Mouse (Mus musculus) megakaryocyte, embryonic 14.5 days (primary cell): ENCODE measurements around the gene Slf1. TPM values are rescaled to one million over a fixed set of nuclear protein-coding genes. Genes with fewer than 3 reads are reported as not detected.

Experiments
- H3K27me3 ChIP-seq: replicated peaks from 2 replicates; pipeline ENCODE3; 2012; ENCODE audit warnings: inconsistent platforms
- H3K36me3 ChIP-seq: replicated peaks from 2 replicates; pipeline ENCODE3; 2012; ENCODE audit warnings: low read length, inconsistent platforms, mixed read lengths
- H3K4me1 ChIP-seq: 2 replicates; pipeline ENCODE4 v1.6.1; 2012; ENCODE audit warnings: inconsistent platforms
- H3K4me3 ChIP-seq: replicated peaks from 2 replicates; pipeline ENCODE3; 2012; ENCODE audit warnings: moderate library complexity, mild to moderate bottlenecking, inconsistent platforms
- H3K9me3 ChIP-seq: 2 replicates; pipeline ENCODE4 v1.6.1; 2012; ENCODE audit warnings: inconsistent platforms
- FLI1 ChIP-seq: IDR thresholded peaks from 2 replicates; pipeline ENCODE4 v1.6.1; 2012; ENCODE audit warnings: low read length, inconsistent platforms, mixed read lengths
- GATA1 ChIP-seq: IDR thresholded peaks from 3 replicates; pipeline ENCODE4 v1.6.1; 2012; ENCODE audit warnings: mixed read lengths, low read length, inconsistent platforms, borderline replicate concordance
- polyA plus RNA-seq: library from polyadenylated mRNA; stranded (reverse); fragments of >175 nt; gene quantifications from 2 replicates; pipeline ENCODE4 v1.2.3, GENCODE M21; 2012; ENCODE audit warnings: low replicate concordance; ENCODE audit not compliant: insufficient read depth

The Slf1 gene
- polyA plus RNA-seq, 1 experiment = 0.64 TPM

DNA sequence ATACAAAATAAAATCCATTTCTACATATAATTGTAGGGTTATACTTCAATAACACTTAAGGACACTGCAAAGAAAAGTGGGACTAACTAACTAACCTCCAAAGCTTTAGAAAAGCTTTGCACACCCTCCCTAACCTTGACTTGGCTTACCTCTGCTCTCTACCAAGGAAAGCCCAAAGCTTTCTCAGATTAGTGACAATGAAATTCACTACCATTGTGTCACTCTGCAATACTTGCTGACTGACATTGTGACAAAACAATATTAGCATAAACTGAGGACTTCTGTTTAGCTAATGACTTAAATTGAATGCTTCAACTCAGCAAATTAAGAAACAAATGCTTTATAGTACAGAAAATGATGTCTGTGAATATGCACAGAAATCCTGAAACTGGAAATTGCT, 63.2 kb downstream of the Slf1 start:
- H3K27me3 ChIP-seq = no peaks in the 10 kb centered on the region
- no peak overlapping the region for H3K4me3 ChIP-seq
- H3K9me3 ChIP-seq = peaks cover 2% of the 10 kb centered on the region
- TF ChIP-seq FLI1 (no peak), GATA1 (no peak)
- no peaks in the 10 kb centered on the region; the same call in 1 of the 2 replicates for H3K4me1 ChIP-seq
- peaks cover 31% of the 10 kb centered on the region for H3K36me3 ChIP-seq

DNA sequence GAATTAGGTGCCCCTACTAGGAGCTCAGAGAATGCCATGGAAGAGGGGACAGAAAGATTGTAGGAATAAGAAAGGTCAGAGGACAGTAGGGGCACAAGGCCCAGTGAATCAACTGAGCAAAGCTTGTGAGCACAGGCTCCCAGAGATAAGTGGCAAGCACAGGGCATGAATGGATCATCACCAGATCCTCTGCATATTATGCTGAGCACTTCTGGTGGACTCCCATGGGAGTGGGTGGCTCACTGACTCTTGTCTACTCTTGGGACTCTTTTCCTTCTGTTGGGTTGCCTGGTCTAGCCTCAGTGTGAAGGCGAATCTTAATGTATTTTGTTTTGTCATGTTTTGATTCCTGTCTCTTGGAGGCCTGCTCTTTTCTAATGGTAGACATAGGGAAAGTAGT, 66.4 kb downstream of the Slf1 start:
- Histone ChIP-seq H3K9me3 (no peaks in the 10 kb centered on the region), H3K27me3 (no peaks in the 10 kb centered on the region), H3K4me1 (no peaks in the 10 kb centered on the region), H3K4me3 (no peak overlapping the region), H3K36me3 (peaks cover 25% of the 10 kb centered on the region)
- no peak for TF ChIP-seq FLI1
- no peak for TF ChIP-seq GATA1

DNA sequence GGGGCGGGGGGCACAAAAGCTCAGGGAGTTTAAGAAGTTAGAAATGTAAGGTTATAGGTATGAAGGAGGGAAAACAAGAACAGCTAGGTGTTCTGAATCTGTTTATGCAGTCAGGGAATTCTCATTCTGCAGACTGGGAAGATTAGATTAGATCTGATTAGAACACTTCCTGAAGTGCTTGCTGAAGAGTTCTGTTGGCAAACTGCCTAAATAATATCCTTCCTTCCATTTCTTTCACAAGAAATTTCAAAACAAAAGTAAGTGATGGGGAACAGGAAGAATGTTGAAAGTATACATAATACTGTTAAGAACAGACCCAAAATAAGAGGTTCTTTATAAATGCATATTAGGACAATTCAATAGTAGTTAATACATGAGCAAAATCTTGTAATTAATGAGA, 72.1 kb downstream of the Slf1 start:
- H3K4me3 ChIP-seq = no peak overlapping the region
- no peaks in the 10 kb centered on the region for H3K9me3 ChIP-seq
- no peaks in the 10 kb centered on the region for H3K4me1 ChIP-seq
- TF ChIP-seq GATA1 (no peak), FLI1 (no peak)
- H3K27me3 ChIP-seq = no peaks in the 10 kb centered on the region
- H3K36me3 ChIP-seq = peaks cover 14% of the 10 kb centered on the region

DNA sequence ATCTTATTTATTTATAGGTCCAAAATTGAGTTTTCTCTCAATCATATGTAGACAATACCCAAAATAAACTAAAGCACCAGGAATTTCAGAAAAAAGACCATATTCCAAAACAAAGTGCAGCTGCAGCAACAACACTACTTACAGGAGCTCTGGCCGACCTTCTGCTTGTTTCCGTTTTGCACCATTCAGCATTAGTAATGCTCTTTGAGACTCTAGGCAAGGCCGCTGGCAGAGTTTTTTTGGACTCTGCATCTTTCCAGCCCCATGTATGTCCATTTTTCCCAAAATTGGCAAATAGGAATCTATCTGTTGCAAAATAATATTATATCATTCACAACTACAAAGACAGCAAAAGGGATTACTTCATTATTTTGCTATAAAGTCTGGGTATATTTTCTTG, 85.5 kb downstream of the Slf1 start:
- Histone ChIP-seq H3K27me3 (no peaks in the 10 kb centered on the region), H3K36me3 (peaks cover 30% of the 10 kb centered on the region), H3K9me3 (no peaks in the 10 kb centered on the region), H3K4me1 (no peaks in the 10 kb centered on the region; the same call in 1 of the 2 replicates), H3K4me3 (no peak overlapping the region)
- no peak for TF ChIP-seq GATA1

DNA sequence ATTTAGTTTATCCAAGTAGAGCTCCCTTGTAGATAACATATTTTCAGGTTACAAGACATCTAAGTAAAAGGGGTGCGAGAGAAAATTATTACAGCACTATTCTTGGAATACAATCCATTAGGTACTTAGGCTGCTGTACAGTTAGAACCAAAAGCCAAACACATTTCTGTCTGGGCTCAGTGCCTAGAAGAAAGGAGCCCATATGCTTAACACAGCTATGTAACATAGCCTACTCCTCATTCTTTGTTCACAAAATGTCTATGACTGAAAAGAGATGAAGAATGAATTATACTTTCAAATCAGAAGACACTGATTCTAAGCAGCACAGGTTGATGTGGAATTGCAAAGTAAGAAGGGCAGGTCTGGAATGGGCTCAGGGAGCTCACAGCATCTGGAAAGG, 86.8 kb downstream of the Slf1 start:
- Histone ChIP-seq H3K4me3 (no peak overlapping the region), H3K27me3 (no peaks in the 10 kb centered on the region), H3K4me1 (no peaks in the 10 kb centered on the region; the same call in 1 of the 2 replicates), H3K9me3 (no peaks in the 10 kb centered on the region), H3K36me3 (peaks cover 30% of the 10 kb centered on the region)
- TF ChIP-seq GATA1 (no peak), FLI1 (no peak)

DNA sequence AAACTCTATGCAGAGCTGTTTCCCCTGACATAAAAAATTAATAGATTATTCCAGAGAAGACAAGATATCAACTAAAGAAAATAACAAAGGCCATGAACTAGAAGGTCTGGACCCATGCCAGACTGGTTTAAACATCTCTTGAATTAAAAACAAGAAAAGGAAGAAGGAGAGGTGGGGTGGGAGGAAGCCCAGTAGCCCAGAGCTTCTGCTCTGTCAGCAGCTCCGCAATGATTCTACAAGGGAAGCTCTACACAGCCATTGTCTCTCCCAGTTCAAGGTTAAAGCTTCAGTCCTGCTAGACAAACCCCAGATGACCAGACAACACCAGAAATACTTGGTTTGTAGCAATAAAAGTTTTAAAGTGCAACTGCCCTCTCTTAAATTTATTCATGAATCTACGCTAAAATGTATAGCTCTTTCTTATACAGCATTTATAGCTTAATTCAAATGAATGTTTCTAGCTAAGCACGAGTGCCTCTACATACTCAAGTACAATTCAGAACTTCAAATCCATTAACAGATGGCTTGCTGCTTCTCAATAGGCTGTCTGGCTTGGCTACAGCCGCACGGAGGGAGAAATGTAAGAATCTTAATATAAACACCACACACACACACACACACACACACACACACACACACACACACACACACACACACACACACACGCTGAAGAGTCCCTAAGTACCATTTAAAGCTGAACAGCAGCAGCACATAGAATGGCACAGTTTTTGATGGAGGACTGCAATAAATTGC, 87.9 kb downstream of the Slf1 start:
- no peak overlapping the region for H3K4me3 ChIP-seq
- H3K27me3 ChIP-seq = no peaks in the 10 kb centered on the region
- no peaks in the 10 kb centered on the region; the same call in 1 of the 2 replicates for H3K4me1 ChIP-seq
- no peaks in the 10 kb centered on the region for H3K9me3 ChIP-seq
- no peak for TF ChIP-seq FLI1
- no peak for TF ChIP-seq GATA1
- H3K36me3 ChIP-seq = peaks cover 31% of the 10 kb centered on the region

DNA sequence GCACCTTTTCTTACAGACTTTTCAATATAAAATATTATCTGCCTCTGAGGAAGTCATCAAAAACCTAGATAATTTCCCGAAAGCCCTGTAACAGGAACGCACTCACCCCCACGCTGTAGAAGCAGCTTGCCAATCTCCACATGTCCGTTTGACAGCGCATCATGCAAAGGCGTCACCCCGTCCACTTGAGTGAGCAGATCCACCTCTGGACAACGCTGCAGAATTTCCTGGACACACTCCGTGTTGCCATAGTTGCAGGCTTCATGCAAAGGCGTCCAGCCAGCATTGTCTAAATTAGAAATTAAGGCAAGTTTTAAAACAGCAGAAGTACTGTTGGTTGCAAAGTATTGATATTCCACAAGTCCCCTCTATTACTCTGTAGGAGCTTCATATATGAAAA, 88.9 kb downstream of the Slf1 start:
- no peaks in the 10 kb centered on the region for H3K27me3 ChIP-seq
- H3K36me3 ChIP-seq = peaks cover 26% of the 10 kb centered on the region
- TF ChIP-seq FLI1 = no peak
- no peak for TF ChIP-seq GATA1
- no peak overlapping the region for H3K4me3 ChIP-seq
- no peaks in the 10 kb centered on the region for H3K9me3 ChIP-seq
- H3K4me1 ChIP-seq = no peaks in the 10 kb centered on the region; the same call in 1 of the 2 replicates

DNA sequence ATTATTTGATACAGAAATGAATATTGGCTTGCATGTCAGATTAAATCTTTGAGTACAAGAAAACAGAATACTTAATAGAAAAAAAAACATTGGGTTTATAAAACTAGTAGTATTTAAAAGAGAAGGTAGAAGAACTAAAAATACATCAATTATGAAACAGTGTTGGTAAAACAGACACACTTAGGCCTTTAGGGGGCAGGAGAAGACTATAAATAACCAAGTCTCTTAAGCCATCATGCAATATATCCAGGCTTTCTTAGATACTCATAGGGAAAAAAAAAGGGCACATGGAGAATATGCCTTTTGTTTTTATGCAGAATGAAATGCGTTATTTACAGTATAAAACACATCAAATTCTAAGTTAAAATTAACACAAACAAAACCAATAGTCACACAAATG, 89.9 kb downstream of the Slf1 start:
- Histone ChIP-seq H3K4me3 (no peak overlapping the region), H3K36me3 (peaks cover 26% of the 10 kb centered on the region), H3K9me3 (no peaks in the 10 kb centered on the region), H3K27me3 (no peaks in the 10 kb centered on the region), H3K4me1 (no peaks in the 10 kb centered on the region; the same call in 1 of the 2 replicates)
- TF ChIP-seq GATA1 = no peak
- TF ChIP-seq FLI1 = no peak

DNA sequence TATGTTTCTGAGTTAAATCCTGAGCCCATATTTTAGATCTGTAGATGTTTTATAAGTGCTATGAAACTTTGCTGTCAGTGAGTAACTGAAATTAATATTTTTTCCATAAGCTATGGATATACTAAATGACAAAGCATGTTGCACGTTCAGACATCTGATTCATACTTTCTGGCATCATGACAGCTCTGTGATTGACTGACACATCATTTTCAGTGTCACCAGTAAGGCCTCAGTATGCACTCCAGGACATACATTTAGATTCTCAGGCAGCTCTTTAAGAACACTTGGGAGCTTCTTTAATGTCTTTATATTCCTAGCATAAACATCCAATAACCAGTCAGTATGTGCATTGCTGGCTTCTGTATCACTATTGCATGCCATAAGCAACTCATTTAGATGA, 91.9 kb downstream of the Slf1 start:
- H3K4me1 ChIP-seq = no peaks in the 10 kb centered on the region
- no peak overlapping the region for H3K4me3 ChIP-seq
- H3K27me3 ChIP-seq = no peaks in the 10 kb centered on the region
- no peak for TF ChIP-seq FLI1
- TF ChIP-seq GATA1 = no peak
- no peaks in the 10 kb centered on the region for H3K9me3 ChIP-seq
- peaks cover 20% of the 10 kb centered on the region for H3K36me3 ChIP-seq

DNA sequence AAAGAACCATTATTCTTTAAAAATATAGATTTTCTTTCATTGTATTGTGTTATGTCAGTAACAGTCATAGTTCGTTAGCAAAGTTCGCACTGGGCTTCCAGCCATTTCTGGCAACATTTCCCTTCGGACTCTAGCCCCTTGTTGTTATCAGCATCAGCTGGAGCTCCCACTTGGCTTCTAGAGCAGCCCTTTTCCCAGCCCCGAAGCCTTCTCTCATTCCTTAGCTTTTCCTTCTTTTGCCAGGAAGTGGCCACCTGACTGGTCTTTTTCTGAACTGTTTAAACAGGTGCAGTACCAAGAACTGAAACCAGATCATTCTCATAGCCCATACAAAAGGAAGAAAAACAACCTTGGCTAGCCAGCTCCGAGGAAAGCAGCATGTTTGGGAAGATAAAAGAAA, 105.7 kb downstream of the Slf1 start:
- peaks cover 44% of the 10 kb centered on the region for H3K36me3 ChIP-seq
- no peaks in the 10 kb centered on the region; the same call in 1 of the 2 replicates for H3K4me1 ChIP-seq
- TF ChIP-seq FLI1 (no peak), GATA1 (no peak)
- H3K27me3 ChIP-seq = no peaks in the 10 kb centered on the region
- H3K4me3 ChIP-seq = no peak overlapping the region
- no peaks in the 10 kb centered on the region for H3K9me3 ChIP-seq

DNA sequence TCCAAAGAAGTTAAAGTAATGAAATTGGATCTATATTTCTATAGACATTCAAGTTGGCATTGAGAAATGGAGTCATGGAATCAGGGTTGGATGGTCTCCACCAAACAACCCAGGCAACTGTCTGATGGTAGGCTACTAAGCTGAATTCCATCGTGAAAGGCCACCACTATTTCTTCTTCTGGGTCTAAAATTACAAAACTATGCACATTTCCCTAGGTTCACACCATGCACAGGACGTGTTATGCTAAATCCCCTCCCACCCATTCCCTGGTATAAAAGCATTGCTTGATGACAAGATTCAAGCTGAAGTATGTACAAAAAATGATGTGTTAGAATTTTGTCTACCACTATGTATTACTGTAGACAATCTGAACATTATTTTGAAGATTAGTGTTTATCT, 116.4 kb downstream of the Slf1 start:
- Histone ChIP-seq H3K27me3 (no peaks in the 10 kb centered on the region), H3K36me3 (peaks cover 10% of the 10 kb centered on the region), H3K4me1 (no peaks in the 10 kb centered on the region), H3K4me3 (no peak overlapping the region), H3K9me3 (no peaks in the 10 kb centered on the region)
- TF ChIP-seq FLI1 (no peak), GATA1 (no peak)

DNA sequence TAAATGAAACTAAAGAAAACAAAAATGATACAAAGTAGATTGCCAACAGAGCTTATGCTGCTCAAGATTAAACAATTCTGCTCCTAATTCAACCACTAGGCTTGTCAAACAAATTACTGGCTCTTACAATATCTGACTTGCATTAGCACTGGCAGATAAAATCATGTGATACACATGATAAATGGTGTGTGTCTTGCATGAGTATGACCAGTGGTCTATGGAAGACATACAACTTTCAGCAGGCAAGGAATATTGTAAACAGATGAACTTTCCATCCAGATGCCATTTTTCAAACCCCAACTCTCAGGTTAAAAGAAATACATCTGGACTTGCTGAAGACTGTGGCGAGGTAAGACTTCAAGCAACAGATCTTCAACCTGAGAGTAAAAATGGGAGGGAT, 131.6 kb downstream of the Slf1 start:
- TF ChIP-seq GATA1 (no peak), FLI1 (no peak)
- Histone ChIP-seq H3K4me1 (no peaks in the 10 kb centered on the region), H3K36me3 (no peaks in the 10 kb centered on the region), H3K27me3 (no peaks in the 10 kb centered on the region), H3K9me3 (no peaks in the 10 kb centered on the region), H3K4me3 (no peak overlapping the region)
